Mouse (Mus musculus) lung, postnatal 0 days (tissue): Measurements from ENCODE around the gene Psd. TPM values are rescaled to one million over a fixed set of nuclear protein-coding genes. Genes with fewer than 3 reads are reported as not detected.
A peak's percentile ranks its signal among the peaks of the same experiment; 100 is the strongest.

Experiments
- ATAC-seq: fragments of 200-750 bp; cut with Nextera tagmentation; 2 replicates; pipeline ENCODE4 v1.8.0; 2017; ENCODE audit warnings: moderate library complexity
- DNase-seq: peaks from one replicate; pipeline ENCODE4 v3.0.0-alpha.2; 2016; ENCODE audit warnings: low spot score
- H3K27ac ChIP-seq: fragments of 300-500 bp; sonication (generic); 2 replicates; pipeline ENCODE4 v1.5.1; 2014; ENCODE audit warnings: antibody characterized with exemption, mild to moderate bottlenecking, low read length, mixed read lengths
- H3K27me3 ChIP-seq: fragments of 300-500 bp; sonication (generic); replicated peaks from 2 replicates; pipeline ENCODE4 v1.6.1; 2014; ENCODE audit warnings: low read length, mixed read lengths; ENCODE audit not compliant: insufficient read depth
- H3K36me3 ChIP-seq: fragments of 300-500 bp; sonication (generic); 2 replicates; pipeline ENCODE4 v1.6.1; 2014; ENCODE audit warnings: low read length, mixed read lengths; ENCODE audit not compliant: insufficient read depth
- H3K4me1 ChIP-seq: fragments of 300-500 bp; sonication (generic); 2 replicates; pipeline ENCODE4 v1.6.1; 2014; ENCODE audit warnings: antibody characterized with exemption, low read depth, low read length, mixed read lengths; ENCODE audit not compliant: insufficient read depth
- H3K4me2 ChIP-seq: fragments of 300-500 bp; sonication (generic); replicated peaks from 2 replicates; pipeline ENCODE4 v1.6.1; 2014; ENCODE audit warnings: low read depth, mild to moderate bottlenecking, low read length, moderate library complexity, mixed read lengths
- H3K4me3 ChIP-seq: fragments of 300-500 bp; sonication (generic); 2 replicates; pipeline ENCODE4 v1.5.1; 2014; ENCODE audit warnings: low read depth, low read length
- H3K9ac ChIP-seq: fragments of 300-500 bp; sonication (generic); replicated peaks from 2 replicates; pipeline ENCODE4 v1.6.1; 2014; ENCODE audit warnings: low read depth, mild to moderate bottlenecking
- H3K9me3 ChIP-seq: fragments of 300-500 bp; sonication (generic); 2 replicates; pipeline ENCODE4 v1.6.1; 2016; ENCODE audit warnings: low read length, mixed read lengths
- CTCF ChIP-seq: IDR thresholded peaks from 2 replicates; pipeline ENCODE4 v1.5.1; 2016; ENCODE audit warnings: antibody characterized with exemption, mild to moderate bottlenecking
- EP300 ChIP-seq: IDR thresholded peaks from 2 replicates; pipeline ENCODE4 v1.6.1; 2016; ENCODE audit warnings: antibody characterized with exemption, mild to moderate bottlenecking, control low read depth
- WGBS: fragments of 180-500 bp; shearing (Covaris S2); extraction: QIAGEN DNeasy Blood & Tissue Kit; methylation state at CpG from one replicate; pipeline ENCODE4 v1.1.7; 2014; 5-methylcytosine and 5-hydroxymethylcytosine counted together
- polyA plus RNA-seq: library from polyadenylated mRNA; unstranded; fragments of >200 nt; fragmentation: Nextera tagmentation; extraction: Ambion mirVana; gene quantifications from 2 replicates; pipeline ENCODE4 v1.2.1, GENCODE M21; 2015

The Psd gene
- polyA plus RNA-seq, 1 experiment from 2014 or later = 2.7 TPM

DNA sequence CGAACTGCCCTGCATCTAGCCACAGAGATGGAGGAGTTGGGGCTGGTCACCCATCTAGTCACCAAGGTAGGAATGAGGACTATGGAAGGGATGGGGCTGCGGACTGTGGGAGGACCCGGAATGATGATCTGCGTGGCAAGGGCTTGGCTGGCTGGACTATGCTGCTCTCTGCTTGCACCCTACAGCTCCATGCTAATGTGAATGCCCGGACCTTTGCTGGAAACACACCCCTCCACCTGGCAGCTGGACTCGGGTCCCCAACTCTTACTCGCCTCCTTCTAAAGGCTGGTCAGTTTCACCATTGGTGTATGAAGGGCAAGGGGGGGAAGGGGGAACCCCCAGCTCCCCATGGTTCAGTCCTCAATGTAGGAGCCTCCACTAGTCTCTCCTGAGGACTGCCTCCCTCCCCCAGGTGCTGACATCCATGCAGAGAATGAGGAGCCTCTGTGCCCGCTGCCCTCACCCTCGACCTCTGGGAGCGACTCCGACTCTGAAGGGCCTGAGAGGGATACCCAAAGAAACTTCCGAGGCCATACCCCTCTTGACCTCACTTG lies 16.6 kb downstream of the Psd start:
- no peak for DNase-seq
- no peak for TF ChIP-seq CTCF
- no peak for TF ChIP-seq EP300
- no peak overlapping the region for H3K9ac ChIP-seq
- no peak for ATAC-seq
- peaks cover 6% of the 10 kb centered on the region; the same call in 1 of the 2 replicates for H3K4me1 ChIP-seq
- no peak overlapping the region for H3K4me3 ChIP-seq
- WGBS = 90% methylated on average over 12 of the region's 12 CpGs
- no peak overlapping the region for H3K27ac ChIP-seq
- no peak overlapping the region for H3K4me2 ChIP-seq
- no peaks in the 10 kb centered on the region for H3K9me3 ChIP-seq
- H3K27me3 ChIP-seq = peaks cover 16% of the 10 kb centered on the region
- H3K36me3 ChIP-seq = peaks cover 24% of the 10 kb centered on the region

DNA sequence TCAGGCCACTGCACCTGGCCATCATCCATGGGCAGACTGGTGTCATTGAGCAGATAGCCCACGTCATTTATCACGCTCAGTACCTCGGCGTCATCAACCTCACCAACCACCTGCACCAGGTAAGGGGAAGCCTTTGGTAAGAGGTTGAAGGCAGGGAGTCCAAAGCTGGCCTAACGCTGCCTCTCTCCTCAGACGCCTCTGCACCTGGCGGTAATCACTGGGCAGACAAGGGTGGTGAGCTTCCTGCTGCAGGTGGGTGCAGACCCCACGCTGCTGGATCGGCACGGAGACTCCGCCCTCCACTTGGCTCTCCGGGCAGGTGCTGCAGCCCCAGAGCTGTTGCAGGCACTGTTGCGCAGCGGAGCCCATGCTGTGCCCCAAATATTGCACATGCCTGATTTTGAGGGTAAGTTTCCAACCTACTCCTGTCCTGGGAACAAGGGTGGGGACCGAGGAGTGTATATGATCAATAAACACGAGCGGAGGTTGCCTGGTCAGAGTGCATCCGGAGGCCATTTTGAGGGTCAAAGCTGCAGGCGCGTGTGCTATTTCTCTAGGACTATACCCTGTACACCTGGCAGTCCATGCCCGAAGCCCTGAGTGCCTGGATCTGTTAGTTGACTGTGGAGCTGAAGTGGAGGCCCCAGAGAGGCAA lies 17.2 kb downstream of the Psd start:
- no peak overlapping the region for H3K9ac ChIP-seq
- H3K9me3 ChIP-seq = no peaks in the 10 kb centered on the region
- no peak overlapping the region for H3K4me2 ChIP-seq

DNA sequence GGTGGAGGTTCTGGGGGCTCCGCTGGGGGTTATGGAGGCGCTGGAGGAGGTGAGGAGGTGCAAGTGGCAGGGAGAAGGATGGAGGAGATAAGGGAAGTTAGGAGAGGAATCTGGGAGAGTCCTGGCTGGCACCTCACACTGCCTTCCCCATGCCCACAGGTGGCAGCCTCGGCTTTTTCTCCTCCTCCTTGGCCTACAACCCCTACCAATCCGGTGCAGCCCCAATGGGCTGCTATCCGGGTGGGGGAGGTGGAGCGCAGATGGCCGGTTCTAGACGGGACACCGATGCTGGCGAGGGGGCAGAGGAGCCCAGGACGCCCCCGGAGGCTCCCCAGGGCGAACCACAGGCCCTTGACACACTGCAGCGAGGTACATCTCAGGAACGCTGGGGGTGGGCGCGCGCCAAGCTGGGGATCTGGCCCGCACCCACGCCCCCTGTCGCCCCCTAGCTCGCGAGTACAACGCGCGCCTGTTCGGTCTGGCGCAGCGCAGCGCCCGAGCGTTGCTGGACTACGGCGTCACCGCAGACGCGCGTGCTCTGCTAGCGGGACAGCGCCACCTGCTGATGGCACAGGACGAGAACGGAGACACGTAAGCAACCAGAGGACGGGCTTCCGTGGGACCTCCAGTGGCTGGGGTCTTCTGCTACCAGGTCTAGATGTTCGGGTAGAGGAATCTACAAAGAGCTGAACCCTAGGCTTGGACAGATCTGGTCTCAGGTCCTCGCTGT lies 18.1 kb downstream of the Psd start:
- Histone ChIP-seq H3K9me3 (no peaks in the 10 kb centered on the region), H3K9ac (no peak overlapping the region), H3K4me2 (peak overlapping the region; percentile 56), H3K27ac (no peak overlapping the region), H3K27me3 (peaks cover 2% of the 10 kb centered on the region), H3K36me3 (peaks cover 24% of the 10 kb centered on the region), H3K4me3 (peak overlapping the region; percentile 16; the same call in 1 of the 2 replicates), H3K4me1 (peaks cover 6% of the 10 kb centered on the region; the same call in 1 of the 2 replicates)
- ATAC-seq = 0 out of 2 replicates have a peak, but pooled peaks have one; percentile 3
- peak; percentile 88 for DNase-seq
- WGBS = 1% methylated on average over 42 of the region's 47 CpGs
- no peak for TF ChIP-seq EP300
- TF ChIP-seq CTCF = peak; percentile 99

More for the DNA sequence above, 17.2 kb downstream of the Psd start:
- Histone ChIP-seq H3K4me3 (no peak overlapping the region), H3K4me1 (peaks cover 6% of the 10 kb centered on the region; the same call in 1 of the 2 replicates), H3K27ac (no peak overlapping the region), H3K27me3 (peaks cover 10% of the 10 kb centered on the region), H3K36me3 (peaks cover 24% of the 10 kb centered on the region)
- 78% methylated on average over 21 of the region's 21 CpGs for WGBS
- no peak for DNase-seq
- no peak for ATAC-seq
- TF ChIP-seq CTCF (no peak), EP300 (no peak)

DNA sequence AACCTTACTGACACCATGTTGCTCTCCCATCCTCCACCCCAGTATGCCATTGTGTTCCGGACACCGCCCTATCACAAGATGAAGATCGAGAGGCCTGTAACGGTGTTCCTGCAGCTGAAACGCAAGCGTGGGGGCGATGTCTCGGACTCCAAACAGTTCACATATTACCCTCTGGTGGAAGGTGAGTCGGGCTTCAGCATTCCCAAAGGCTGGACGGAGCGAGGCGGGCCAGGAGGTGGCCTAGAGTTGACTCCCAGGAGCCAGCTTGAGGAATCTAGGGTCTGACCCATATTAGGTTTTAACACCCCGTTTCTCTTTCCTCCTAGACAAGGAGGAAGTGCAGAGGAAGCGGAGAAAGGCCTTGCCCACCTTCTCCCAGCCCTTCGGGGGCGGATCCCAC lies 18.7 kb downstream of the Psd start:
- H3K27ac ChIP-seq = no peak overlapping the region
- TF ChIP-seq EP300 = no peak
- no peak for TF ChIP-seq CTCF
- peaks cover 24% of the 10 kb centered on the region for H3K36me3 ChIP-seq
- peaks cover 6% of the 10 kb centered on the region; the same call in 1 of the 2 replicates for H3K4me1 ChIP-seq
- DNase-seq (no peak), ATAC-seq (no peak)
- H3K4me2 ChIP-seq = no peak overlapping the region
- H3K27me3 ChIP-seq = no peaks in the 10 kb centered on the region
- WGBS = 75% methylated on average over 16 of the region's 16 CpGs
- H3K9ac ChIP-seq = no peak overlapping the region
- H3K4me3 ChIP-seq = no peak overlapping the region
- no peaks in the 10 kb centered on the region for H3K9me3 ChIP-seq

DNA sequence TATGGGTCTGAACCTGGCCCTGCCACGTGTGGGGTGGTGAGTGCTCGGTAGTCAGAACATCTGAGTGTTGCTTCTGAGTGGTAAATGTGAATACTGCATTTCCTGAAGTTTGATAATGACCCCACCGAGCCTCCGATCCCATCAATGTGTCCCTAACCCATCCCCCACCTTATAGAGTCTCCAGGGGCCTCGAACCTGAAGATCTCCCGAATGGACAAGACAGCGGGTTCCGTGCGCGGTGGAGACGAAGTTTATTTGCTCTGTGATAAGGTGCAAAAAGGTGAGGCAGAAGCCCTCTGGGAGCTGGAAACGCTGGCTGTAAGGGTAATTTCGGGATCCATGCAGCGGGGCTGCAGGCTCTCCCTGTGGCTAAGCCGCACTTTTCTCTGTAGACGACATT lies 19.2 kb downstream of the Psd start:
- peaks cover 24% of the 10 kb centered on the region for H3K36me3 ChIP-seq
- H3K27me3 ChIP-seq = no peaks in the 10 kb centered on the region
- no peak overlapping the region for H3K4me3 ChIP-seq
- no peaks in the 10 kb centered on the region for H3K9me3 ChIP-seq
- WGBS = 85% methylated on average over 16 of the region's 16 CpGs
- TF ChIP-seq EP300 = no peak
- no peak for TF ChIP-seq CTCF
- ATAC-seq (no peak), DNase-seq (no peak)
- H3K9ac ChIP-seq = no peak overlapping the region
- peaks cover 6% of the 10 kb centered on the region; the same call in 1 of the 2 replicates for H3K4me1 ChIP-seq
- no peak overlapping the region for H3K4me2 ChIP-seq
- H3K27ac ChIP-seq = no peak overlapping the region

DNA sequence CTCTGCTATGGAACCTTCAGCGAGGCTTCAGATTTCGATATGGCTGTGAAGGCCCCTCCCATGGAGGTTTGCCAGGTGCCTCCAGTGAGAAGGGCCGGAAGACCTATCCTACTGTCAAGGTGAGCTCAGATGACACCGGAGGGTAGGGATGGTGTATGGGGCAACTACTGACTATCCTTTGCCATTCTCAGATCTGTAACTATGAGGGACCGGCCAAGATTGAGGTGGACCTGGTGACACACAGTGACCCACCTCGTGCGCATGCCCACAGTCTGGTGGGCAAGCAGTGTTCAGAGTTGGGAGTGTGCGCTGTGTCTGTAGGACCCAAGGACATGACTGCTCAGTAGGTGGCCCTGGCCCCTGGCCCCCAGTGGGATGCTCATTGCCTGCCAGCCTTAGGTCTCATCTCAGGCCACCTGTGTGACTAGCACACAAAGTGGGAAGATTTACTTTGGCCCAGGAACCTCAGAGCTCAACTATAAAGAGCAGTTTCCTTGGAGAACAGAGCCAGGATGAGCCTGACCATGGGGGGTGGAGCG lies 20.1 kb downstream of the Psd start:
- H3K9ac ChIP-seq = no peak overlapping the region
- no peak overlapping the region for H3K4me3 ChIP-seq
- WGBS = 93% methylated on average over 9 of the region's 9 CpGs
- peaks cover 6% of the 10 kb centered on the region; the same call in 1 of the 2 replicates for H3K4me1 ChIP-seq
- no peak overlapping the region for H3K4me2 ChIP-seq
- no peak overlapping the region for H3K27ac ChIP-seq
- peaks cover 21% of the 10 kb centered on the region for H3K36me3 ChIP-seq
- H3K9me3 ChIP-seq = no peaks in the 10 kb centered on the region
- no peak for TF ChIP-seq EP300
- TF ChIP-seq CTCF = no peak
- ATAC-seq (no peak), DNase-seq (no peak)
- no peaks in the 10 kb centered on the region for H3K27me3 ChIP-seq
